Mouse (Mus musculus) right cerebral cortex, postnatal 10 days (tissue): ENCODE data around the gene Pccb.

Source experiments
- DNase-seq, 2 experiments: peaks; one replicate each; pipeline ENCODE4 v3.0.0; 2021; ENCODE audit warnings: low spot score in 2 of 2

Pccb gene

GRCm38 (mm10) chr9:101045710-101046338 is 11.1 kb upstream of the Pccb start:
- no peak for DNase-seq

DNA sequence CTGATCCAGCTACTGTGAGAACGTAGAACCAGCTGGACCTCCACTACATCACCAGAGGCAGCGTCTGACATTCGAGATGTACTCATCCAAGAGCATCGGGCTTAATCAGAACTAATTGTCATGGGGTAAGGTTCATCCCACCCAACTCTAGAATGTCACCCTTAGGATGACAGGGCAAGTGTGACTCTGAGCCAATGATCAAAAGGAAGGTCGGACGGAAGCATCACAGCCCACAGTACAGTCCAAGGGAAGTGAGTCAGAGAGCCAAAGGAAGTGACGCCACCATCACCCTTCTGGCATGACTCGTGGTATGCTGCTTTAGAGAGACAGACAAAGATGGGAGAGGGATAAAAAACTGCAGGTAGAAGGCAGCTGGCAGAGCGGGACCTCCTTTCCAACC is 7.6 kb upstream of the Pccb start:
- no peak for DNase-seq

- DNase-seq = no peak
These were observed 6.8 kb upstream of the Pccb start for GRCm38 (mm10) chr9:101041508-101041907.

- DNase-seq = no peak
These were observed 3.9 kb upstream of the Pccb start for GRCm38 (mm10) chr9:101038634-101039033.

- DNase-seq = no peak
These were observed 2.7 kb upstream of the Pccb start for GRCm38 (mm10) chr9:101037396-101037795.

DNA sequence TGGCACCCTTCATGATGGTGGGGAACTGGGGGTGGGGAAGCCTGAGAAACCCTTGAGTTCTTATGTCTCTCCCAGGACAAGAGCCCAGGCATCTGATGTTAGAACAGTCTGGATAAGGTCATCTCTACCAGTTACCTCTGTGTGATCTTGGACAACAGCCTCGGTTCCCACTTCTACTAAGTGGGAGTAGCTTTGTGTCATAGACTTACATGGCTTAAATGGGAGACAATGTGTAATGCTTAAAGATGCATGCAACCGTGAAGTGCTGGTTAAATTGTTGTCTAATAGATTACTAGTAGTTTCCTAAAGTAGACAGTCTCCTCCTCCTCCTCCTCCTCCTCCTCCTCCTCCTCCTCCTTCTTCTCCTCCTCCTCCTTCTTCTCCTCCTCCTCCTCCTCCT is 2.2 kb upstream of the Pccb start:
- no peak for DNase-seq

GRCm38 (mm10) chr9:101035836-101036596 is 1.3 kb upstream of the Pccb start:
- DNase-seq = no peak

DNA sequence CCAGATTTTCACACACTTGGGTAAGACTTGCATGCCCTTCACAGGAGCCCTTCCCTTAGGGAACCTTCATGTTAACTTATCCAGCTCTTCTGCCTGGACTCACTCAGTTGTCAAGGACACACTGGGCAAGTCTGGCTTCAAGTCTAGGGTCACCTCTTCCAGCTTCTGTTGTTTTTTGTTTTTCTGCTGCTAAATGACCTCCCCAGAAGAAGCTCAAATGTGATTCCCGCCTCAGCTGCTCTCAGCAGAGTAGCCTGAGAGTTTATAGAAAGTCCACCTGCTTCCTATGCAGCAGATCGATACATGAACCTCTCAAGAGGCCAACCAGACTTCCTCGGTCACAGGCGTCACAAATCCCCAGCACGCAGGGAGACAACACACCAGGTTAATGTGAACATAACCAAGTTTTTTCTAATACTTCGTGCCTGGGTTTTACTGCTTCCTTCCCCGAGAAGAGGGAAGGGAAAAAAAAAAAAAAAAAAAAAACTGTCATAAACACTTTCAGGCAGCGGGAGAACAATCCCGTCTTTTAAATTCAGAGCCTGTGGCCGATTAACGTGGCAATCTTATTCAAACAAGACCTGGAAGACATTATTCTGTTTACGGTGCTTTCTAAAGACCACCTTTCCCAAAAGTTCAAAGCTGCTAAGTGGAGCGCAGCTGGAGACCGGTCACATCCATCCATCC is 794 bp downstream of the Pccb start:
- DNase-seq = no peak

DNA sequence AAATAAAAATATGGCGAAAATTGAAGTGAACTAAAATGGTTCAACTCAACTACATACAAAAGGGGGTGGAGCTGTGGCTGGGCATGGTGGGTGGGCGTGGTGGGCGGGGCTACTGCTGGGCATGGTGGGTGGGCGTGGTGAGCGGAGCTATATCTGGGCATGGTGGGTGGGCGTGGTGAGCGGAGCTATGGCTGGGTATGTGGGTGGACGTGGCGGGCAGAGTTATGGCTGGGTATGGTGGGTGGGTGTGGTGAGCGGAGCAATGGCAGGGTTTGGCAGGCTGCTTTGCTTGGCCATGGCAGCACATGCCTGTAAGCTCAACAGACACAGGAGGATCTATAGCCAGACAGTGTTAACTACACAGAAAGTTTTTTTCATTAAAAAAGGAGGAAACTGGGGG is 15.9 kb downstream of the Pccb start:
- DNase-seq = no peak

DNA sequence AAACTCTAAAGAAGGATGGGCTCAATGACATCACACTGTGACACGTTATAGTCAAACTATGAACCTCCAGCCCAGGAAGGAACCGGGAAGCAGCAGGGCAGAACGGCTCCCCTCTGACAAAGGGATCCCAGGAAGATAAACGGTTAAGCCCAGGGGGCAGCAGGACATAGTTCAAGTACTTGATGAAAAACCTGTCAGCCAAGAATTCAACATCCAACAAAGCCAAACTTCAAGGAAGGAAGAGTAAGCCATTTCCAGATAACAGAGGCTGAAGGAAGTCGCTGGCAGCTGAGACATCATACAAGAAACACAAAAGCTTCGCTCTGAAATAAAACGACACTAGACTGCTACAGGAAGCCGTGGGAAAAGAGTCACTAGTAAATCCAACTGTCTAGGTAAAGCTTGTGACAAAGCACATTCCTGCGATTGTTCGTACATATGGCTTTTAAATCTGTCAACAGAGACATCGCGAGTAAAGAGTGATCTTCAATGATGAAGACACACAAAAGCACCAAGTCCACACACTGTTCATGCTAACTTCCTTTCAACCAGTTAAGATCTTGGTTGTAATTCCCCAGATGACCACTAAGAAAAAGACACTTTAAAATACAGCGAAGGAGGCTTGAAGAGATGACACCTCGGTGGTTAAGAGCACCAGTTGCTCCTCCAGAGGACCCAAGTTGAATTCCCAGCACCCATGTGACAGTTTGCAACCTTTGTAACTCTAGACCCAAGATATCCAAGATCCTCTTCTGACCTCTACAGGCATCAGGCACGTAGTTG is 16.8 kb downstream of the Pccb start:
- DNase-seq = no peak

- no peak for DNase-seq
These were observed 19.4 kb downstream of the Pccb start for GRCm38 (mm10) chr9:101015324-101015723.

DNA sequence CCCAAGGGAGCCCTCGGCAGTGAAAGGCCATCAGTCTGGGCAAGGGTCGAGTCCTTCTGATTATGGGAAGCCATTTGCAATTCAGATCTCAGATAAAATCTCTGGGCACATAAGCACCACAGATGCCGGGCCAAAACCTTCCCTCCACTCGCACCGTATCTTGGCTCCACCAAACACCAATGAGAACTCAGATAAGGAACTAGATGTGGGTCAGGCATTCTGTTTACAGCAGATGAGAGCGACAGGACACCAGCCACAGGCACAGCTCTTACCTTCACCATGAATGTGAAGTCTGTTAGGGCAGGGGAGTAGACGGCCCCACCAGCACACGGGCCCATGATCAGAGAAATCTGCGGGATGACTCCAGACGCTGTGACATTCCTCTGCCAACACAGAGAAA is 22.3 kb downstream of the Pccb start:
- DNase-seq = no peak

GRCm38 (mm10) chr9:101005866-101006265 is 28.8 kb downstream of the Pccb start:
- no peak for DNase-seq

- DNase-seq = no peak
These were observed 31.4 kb downstream of the Pccb start for GRCm38 (mm10) chr9:101003302-101003701.

DNA sequence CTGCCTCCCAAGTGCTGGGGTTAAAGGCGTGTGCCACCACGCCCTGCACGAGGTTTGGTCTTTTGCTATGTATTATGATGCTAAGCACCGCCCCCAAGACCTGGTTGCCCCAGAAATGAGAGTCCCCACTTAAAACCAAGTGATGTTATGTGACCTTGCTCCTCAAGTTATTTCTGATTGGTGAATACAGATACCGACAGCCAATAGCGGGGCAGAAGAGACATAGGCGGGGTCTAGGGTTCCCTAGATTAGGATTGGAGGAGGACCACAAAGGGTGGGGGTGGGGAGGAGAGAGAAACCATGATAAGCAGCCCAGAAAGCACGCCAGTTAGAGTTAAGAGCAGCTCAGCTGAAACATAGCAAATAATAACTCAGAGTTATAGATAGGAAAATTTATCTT is 31.9 kb downstream of the Pccb start:
- no peak for DNase-seq

- DNase-seq = no peak
These were observed 32.6 kb downstream of the Pccb start for GRCm38 (mm10) chr9:101002053-101002452.

DNA sequence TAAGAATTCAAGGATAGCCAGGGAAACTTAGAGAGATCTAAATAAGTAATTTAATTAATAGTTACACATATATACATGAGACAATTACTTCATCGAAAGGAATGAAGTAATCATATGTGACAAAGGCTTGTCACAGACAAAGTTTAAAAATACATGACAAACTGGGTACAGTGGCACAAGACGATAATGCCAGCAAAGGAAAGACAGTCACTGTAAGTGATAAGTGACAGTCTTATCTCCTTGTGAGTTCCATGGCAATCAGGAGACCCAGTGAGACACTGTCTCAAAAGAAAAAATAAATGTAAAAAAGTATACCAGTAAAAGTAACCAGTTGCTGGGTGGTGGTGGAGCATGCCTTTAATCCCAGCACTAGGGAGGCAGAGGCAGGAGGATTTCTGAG is 37.6 kb downstream of the Pccb start:
- DNase-seq = no peak

- no peak for DNase-seq
These were observed 40.8 kb downstream of the Pccb start for GRCm38 (mm10) chr9:100993937-100994336.

- DNase-seq = no peak
These were observed 42.5 kb downstream of the Pccb start for GRCm38 (mm10) chr9:100992191-100992590.

DNA sequence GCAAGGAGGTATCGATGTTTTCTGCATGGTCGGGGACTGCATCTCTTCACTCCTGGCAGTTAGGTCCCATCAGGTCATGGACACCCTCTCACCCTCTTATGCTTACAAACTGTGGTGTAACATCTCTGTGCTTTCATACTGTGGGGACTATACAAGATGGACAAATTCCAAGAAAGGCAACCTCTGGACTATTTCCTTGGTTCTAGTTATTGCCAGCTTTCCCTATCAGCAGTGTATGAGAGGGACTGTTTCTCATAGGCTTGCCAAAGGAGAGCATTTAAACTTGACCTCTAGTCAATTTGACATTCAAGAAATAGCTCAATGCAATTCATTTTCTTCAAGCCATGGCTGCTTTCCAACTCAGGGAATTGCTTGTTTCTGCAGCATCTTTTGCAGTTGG is 43.4 kb downstream of the Pccb start:
- no peak for DNase-seq

- no peak for DNase-seq
These were observed 44.1 kb downstream of the Pccb start for GRCm38 (mm10) chr9:100990609-100991008.

DNA sequence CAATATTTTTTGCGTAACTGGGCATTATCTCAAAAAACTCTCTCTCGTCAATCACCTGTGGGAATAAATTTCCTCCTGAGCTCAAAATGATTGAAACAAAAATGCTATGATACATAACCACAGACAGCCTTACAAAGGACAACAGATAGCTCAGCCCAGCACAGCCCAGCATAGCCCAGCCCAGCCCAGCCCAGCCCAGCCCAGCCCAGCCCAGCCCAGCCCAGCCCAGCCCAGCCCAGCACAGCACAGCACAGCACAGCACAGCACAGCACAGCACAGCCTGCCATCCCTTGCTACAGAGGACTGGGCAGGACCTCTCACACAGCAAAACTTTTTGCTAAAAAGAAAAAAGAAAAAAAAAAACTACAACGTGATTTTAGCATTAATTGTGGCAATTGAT is 46.8 kb downstream of the Pccb start:
- no peak for DNase-seq
